Mouse (Mus musculus) liver, embryonic 14.5 days (tissue): ENCODE measurements at regions not wholly inside any gene's neighbourhood (a gene's known extent, or its start where the extent isn't known, plus 50 kb on each side); places are given as distances from the start of the nearest gene placed in this dataset.

Experiments used
- CTCF ChIP-seq: IDR thresholded peaks from 2 replicates; pipeline ENCODE4 v1.5.1; 2016; ENCODE audit warnings: antibody characterized with exemption, low read depth, control low read depth
- EP300 ChIP-seq: IDR thresholded peaks from 2 replicates; pipeline ENCODE4 v1.6.1; 2016; ENCODE audit warnings: antibody characterized with exemption, low read depth

DNA sequence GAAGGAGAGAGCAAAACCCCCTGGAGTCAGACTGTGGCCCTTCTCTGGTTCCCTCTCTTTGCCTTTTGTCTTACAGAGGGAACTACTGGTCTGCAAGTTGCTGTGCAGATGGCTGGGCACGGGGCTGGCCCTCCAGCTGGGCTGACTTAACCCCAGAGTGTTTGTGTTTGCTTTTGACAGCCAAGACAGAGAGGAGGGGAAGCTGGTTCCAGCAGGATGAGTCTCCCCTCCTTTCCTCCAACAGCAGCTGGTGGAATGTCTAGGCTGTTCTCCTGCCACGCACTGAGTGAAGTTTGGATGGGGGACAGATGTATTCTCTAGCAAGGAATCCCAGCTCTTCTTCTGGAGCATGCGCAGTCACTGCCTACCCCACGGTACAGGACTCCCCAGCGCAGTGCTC lies 56.5 kb upstream of the Zfhx3 start:
- TF ChIP-seq EP300 (no peak), CTCF (no peak)
